Mouse (Mus musculus): ENCODE measurements around the gene Gm7697. TPM values are rescaled to one million over a fixed set of nuclear protein-coding genes. Genes with fewer than 3 reads are reported as not detected.

Gene Gm7697
- polyA plus RNA-seq, 1 experiment, result not detected

Other genes with a start within 250 kb of the Gm7697 start
- gene Gm9495, start 69.4 kb downstream of the Gm7697 start, polyA plus RNA-seq (2012; fragmentation: generic; extraction: Trizol), result not detected
- gene Zfp868, start 102.6 kb upstream of the Gm7697 start, polyA plus RNA-seq (2012; fragmentation: generic; extraction: Trizol), result 3.1 TPM
- gene Zfp964, start 131.5 kb upstream of the Gm7697 start, polyA plus RNA-seq (2012; fragmentation: generic; extraction: Trizol), result 0.43 TPM
- gene Zfp869, start 187.7 kb upstream of the Gm7697 start, polyA plus RNA-seq (2012; fragmentation: generic; extraction: Trizol), result 5.4 TPM
- 0.97 TPM for gene Zfp963, start 227.0 kb upstream of the Gm7697 start, polyA plus RNA-seq (2012; fragmentation: generic; extraction: Trizol)

Data from myocyte (in vitro differentiated cells).